Mouse (Mus musculus) heart, embryonic 14.5 days (tissue): ENCODE data around the gene Tspo. TPM values are rescaled to one million over a fixed set of nuclear protein-coding genes. Genes with fewer than 3 reads are reported as not detected.
A peak's percentile ranks its signal among the peaks of the same experiment; 100 is the strongest.

Experiments used
- ATAC-seq: fragments of 200-750 bp; cut with Nextera tagmentation; 2 replicates; pipeline ENCODE4 v1.8.0; 2017; ENCODE audit warnings: low read depth, moderate TSS enrichment; ENCODE audit not compliant: insufficient number of reproducible peaks, insufficient read depth, low FRiP score
- H3K27ac ChIP-seq, 2 experiments: fragments of 200-500 bp in 1 of 2; fragments of 300-500 bp in 1 of 2; sonication (generic) in 1 of 2; replicated peaks in 1 of 2; 2 replicates each; pipeline ENCODE4 v1.5.1; 2012 to 2014; ENCODE audit warnings: low read depth in 2 of 2, low read length in 2 of 2, control low read depth in 1 of 2, mild to moderate bottlenecking in 1 of 2, mixed read lengths in 1 of 2; ENCODE audit not compliant: control insufficient read depth in 1 of 2, insufficient read depth in 1 of 2
- H3K27me3 ChIP-seq: fragments of 300-500 bp; sonication (generic); 2 replicates; pipeline ENCODE4 v1.6.1; 2014; ENCODE audit warnings: mild to moderate bottlenecking, low read length, control low read depth; ENCODE audit not compliant: control insufficient read depth, insufficient read depth
- H3K36me3 ChIP-seq: fragments of 300-500 bp; sonication (generic); 2 replicates; pipeline ENCODE4 v1.6.1; 2014; ENCODE audit warnings: mild to moderate bottlenecking, control low read depth, low read length, mixed read lengths; ENCODE audit not compliant: control insufficient read depth, insufficient read depth
- H3K4me1 ChIP-seq, 2 experiments: fragments of 200-500 bp in 1 of 2; fragments of 300-500 bp in 1 of 2; sonication (generic) in 1 of 2; 2 replicates each; pipeline ENCODE4 v1.6.1; 2012 to 2014; ENCODE audit warnings: low read length in 2 of 2, control low read depth in 1 of 2, mixed read lengths in 1 of 2; ENCODE audit not compliant: control insufficient read depth in 2 of 2, insufficient read depth in 2 of 2
- H3K4me2 ChIP-seq: fragments of 300-500 bp; sonication (generic); 2 replicates; pipeline ENCODE4 v1.6.1; 2014; ENCODE audit warnings: mild to moderate bottlenecking, low read length
- H3K4me3 ChIP-seq, 2 experiments: fragments of 200-500 bp in 1 of 2; fragments of 300-500 bp in 1 of 2; sonication (generic) in 1 of 2; 2 replicates each; pipeline ENCODE4 v1.5.1; 2012 to 2014; ENCODE audit warnings: low read length in 2 of 2, mild to moderate bottlenecking in 2 of 2, control low read depth in 1 of 2, low read depth in 1 of 2, moderate library complexity in 1 of 2; ENCODE audit not compliant: control insufficient read depth in 1 of 2, insufficient read depth in 1 of 2
- H3K9ac ChIP-seq: fragments of 300-500 bp; sonication (generic); 2 replicates; pipeline ENCODE4 v1.6.1; 2014; ENCODE audit warnings: mild to moderate bottlenecking, low read length
- H3K9me3 ChIP-seq: fragments of 300-500 bp; sonication (generic); 2 replicates; pipeline ENCODE4 v1.6.1; 2016; ENCODE audit warnings: low read length, control low read depth; ENCODE audit not compliant: control insufficient read depth
- WGBS: fragments of 180-500 bp; shearing (Covaris S2); extraction: QIAGEN DNeasy Blood & Tissue Kit; methylation state at CpG from one replicate; pipeline ENCODE4 v1.1.7; 2014; 5-methylcytosine and 5-hydroxymethylcytosine counted together
- polyA plus RNA-seq: library from polyadenylated mRNA; unstranded; fragments of >200 nt; fragmentation: Nextera tagmentation; extraction: Ambion mirVana; gene quantifications from 2 replicates; pipeline ENCODE4 v1.2.1, GENCODE M21; 2014

Tspo gene
- 191 TPM in 2 replicates for polyA plus RNA-seq

- peak within 1 kb of the TSS; percentile 51 to 54 for H3K4me3 ChIP-seq
- H3K9me3 ChIP-seq: no peaks in the 10 kb centered on the region
- peak within 1 kb of the TSS; percentile 89 for H3K4me2 ChIP-seq
- WGBS: under 1% methylated on average over 28 of the region's 28 CpGs
- H3K4me1 ChIP-seq: peaks cover 5 to 14% of the 10 kb centered on the region in 2 experiments
- H3K27me3 ChIP-seq: no peaks in the 10 kb centered on the region
- peak; percentile 63; the same call in 1 of the 2 replicates for ATAC-seq
- peak within 1 kb of the TSS; percentile 38 to 54 for H3K27ac ChIP-seq
- H3K36me3 ChIP-seq: no peaks in the 10 kb centered on the region
- H3K9ac ChIP-seq: peak within 1 kb of the TSS; percentile 80
Observed at GRCm38 (mm10) chr15:83563327-83563856, at the start of gene Tspo, which contains the start of gene Mcat. Gene Tspo (plus strand): TSS chr15:83563592. Gene Mcat (minus strand): TSS chr15:83563787.

DNA sequence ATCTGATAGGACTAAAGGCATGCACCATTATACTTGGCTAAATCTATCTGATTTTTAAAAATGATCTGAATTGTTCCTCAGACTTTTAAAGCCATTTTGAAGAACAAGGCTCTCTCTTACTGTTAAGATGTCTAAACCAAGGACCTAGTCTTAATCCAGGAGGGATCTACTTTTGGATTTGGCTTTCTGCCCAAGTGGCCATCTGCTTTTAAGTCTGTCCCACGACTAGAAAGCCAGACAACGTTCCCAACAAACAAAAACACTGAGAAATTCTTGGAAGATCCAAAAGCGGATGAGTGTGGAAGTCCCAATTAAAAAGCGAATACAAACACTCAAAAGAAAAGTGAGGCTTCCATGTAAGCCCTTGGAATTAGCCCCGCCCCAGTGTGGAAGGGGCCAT is 48.4 kb upstream of the Tspo start:
- H3K36me3 ChIP-seq: no peaks in the 10 kb centered on the region
- no peak overlapping the region for H3K4me3 ChIP-seq
- H3K27ac ChIP-seq: no peak overlapping the region
- no peak for ATAC-seq
- 67% methylated on average over 5 of the region's 5 CpGs for WGBS
- no peak overlapping the region for H3K9ac ChIP-seq
- H3K27me3 ChIP-seq: no peaks in the 10 kb centered on the region
- H3K4me1 ChIP-seq: peaks cover 10 to 13% of the 10 kb centered on the region in 2 experiments
- H3K4me2 ChIP-seq: no peak overlapping the region
- H3K9me3 ChIP-seq: 0 out of 2 replicates have a peak, but pooled peaks cover 2% of the 10 kb centered on the region

- Histone ChIP-seq H3K9me3 (0 out of 2 replicates have a peak, but pooled peaks cover 2% of the 10 kb centered on the region), H3K4me1 (peaks cover 17 to 29% of the 10 kb centered on the region in 2 experiments), H3K4me2 (peak overlapping the region; percentile 54), H3K4me3 (no peak overlapping the region; a peak in 1 of 4 replicates), H3K27me3 (no peaks in the 10 kb centered on the region), H3K36me3 (no peaks in the 10 kb centered on the region), H3K27ac (no peak overlapping the region), H3K9ac (peak overlapping the region; percentile 60)
- peak; percentile 40; the same call in 1 of the 2 replicates for ATAC-seq
- WGBS: 27% methylated on average over 20 of the region's 20 CpGs
Observed at GRCm38 (mm10) chr15:83518215-83519048, 45.0 kb upstream of the Tspo start.

- H3K27ac ChIP-seq: no peak overlapping the region
- H3K9ac ChIP-seq: no peak overlapping the region
- H3K9me3 ChIP-seq: 0 out of 2 replicates have a peak, but pooled peaks cover 2% of the 10 kb centered on the region
- H3K4me1 ChIP-seq: peaks cover 40 to 53% of the 10 kb centered on the region in 2 experiments
- no peak overlapping the region for H3K4me3 ChIP-seq
- H3K27me3 ChIP-seq: no peaks in the 10 kb centered on the region
- no peaks in the 10 kb centered on the region for H3K36me3 ChIP-seq
- no peak for ATAC-seq
- WGBS: 77% methylated on average over 6 of the region's 6 CpGs
- no peak overlapping the region for H3K4me2 ChIP-seq
Observed at GRCm38 (mm10) chr15:83520861-83521382, 42.5 kb upstream of the Tspo start.

- H3K4me2 ChIP-seq: peak overlapping the region; percentile 71
- H3K27me3 ChIP-seq: no peaks in the 10 kb centered on the region
- H3K4me3 ChIP-seq: no peak overlapping the region
- peaks cover 47 to 63% of the 10 kb centered on the region in 2 experiments for H3K4me1 ChIP-seq
- 2% methylated on average over 7 of the region's 7 CpGs for WGBS
- H3K9ac ChIP-seq: peak overlapping the region; percentile 51
- no peaks in the 10 kb centered on the region for H3K9me3 ChIP-seq
- H3K27ac ChIP-seq: peak overlapping the region; percentile 95 to 96
- H3K36me3 ChIP-seq: no peaks in the 10 kb centered on the region
- peak; percentile 75 for ATAC-seq
Observed at GRCm38 (mm10) chr15:83523196-83523595, 40.2 kb upstream of the Tspo start.

GRCm38 (mm10) chr15:83523638-83524332 is 39.6 kb upstream of the Tspo start:
- Histone ChIP-seq H3K4me1 (peaks cover 41 to 61% of the 10 kb centered on the region in 2 experiments), H3K36me3 (no peaks in the 10 kb centered on the region), H3K27ac (peak overlapping the region; percentile 95 to 96), H3K9ac (peak overlapping the region; percentile 59), H3K27me3 (no peaks in the 10 kb centered on the region), H3K4me3 (peak overlapping the region; percentile 2 to 8; a peak in 2 of 4 replicates), H3K9me3 (no peaks in the 10 kb centered on the region), H3K4me2 (peak overlapping the region; percentile 71)
- 14% methylated on average over 14 of the region's 14 CpGs for WGBS
- ATAC-seq: peak; percentile 82

- Histone ChIP-seq H3K4me1 (peaks cover 43 to 67% of the 10 kb centered on the region in 2 experiments), H3K9ac (peak overlapping the region; percentile 59), H3K9me3 (no peaks in the 10 kb centered on the region), H3K4me2 (peak overlapping the region; percentile 71), H3K4me3 (peak overlapping the region; percentile 2 to 8; a peak in 2 of 4 replicates), H3K27ac (peak overlapping the region; percentile 95 to 96), H3K36me3 (no peaks in the 10 kb centered on the region), H3K27me3 (no peaks in the 10 kb centered on the region)
- 63% methylated on average over 3 of the region's 3 CpGs for WGBS
- ATAC-seq: no peak
Observed at GRCm38 (mm10) chr15:83524333-83524729, 39.1 kb upstream of the Tspo start.
